Mouse (Mus musculus) hindbrain, embryonic 11.5 days (tissue): Measurements from ENCODE around the gene Abca3. TPM values are rescaled to one million over a fixed set of nuclear protein-coding genes. Genes with fewer than 3 reads are reported as not detected.

Source experiments
- ATAC-seq: fragments of 200-750 bp; cut with Nextera tagmentation; 2 replicates; pipeline ENCODE4 v1.8.0; 2017; ENCODE audit warnings: mild to moderate bottlenecking, moderate TSS enrichment, moderate library complexity; ENCODE audit not compliant: low FRiP score
- DNase-seq: peaks from one replicate; pipeline ENCODE4 v3.0.0-alpha.2; 2015; ENCODE audit warnings: low spot score
- H3K27ac ChIP-seq: fragments of 300-500 bp; sonication (generic); 2 replicates; pipeline ENCODE4 v1.5.1; 2014; ENCODE audit warnings: mild to moderate bottlenecking, low read depth, low read length
- H3K27me3 ChIP-seq: fragments of 300-500 bp; sonication (generic); 2 replicates; pipeline ENCODE4 v1.6.1; 2014; ENCODE audit warnings: mild to moderate bottlenecking, low read length, moderate library complexity, mixed read lengths; ENCODE audit not compliant: control insufficient read depth, insufficient read depth
- H3K36me3 ChIP-seq: fragments of 300-500 bp; sonication (generic); 2 replicates; pipeline ENCODE4 v1.6.1; 2014; ENCODE audit warnings: mild to moderate bottlenecking, low read length, moderate library complexity, mixed read lengths; ENCODE audit not compliant: control insufficient read depth, insufficient read depth
- H3K4me1 ChIP-seq: fragments of 300-500 bp; sonication (generic); replicated peaks from 2 replicates; pipeline ENCODE4 v1.6.1; 2014; ENCODE audit warnings: low read length, mixed read lengths; ENCODE audit not compliant: control insufficient read depth, insufficient read depth
- H3K4me2 ChIP-seq: fragments of 300-500 bp; sonication (generic); replicated peaks from 2 replicates; pipeline ENCODE4 v1.6.1; 2014; ENCODE audit warnings: mild to moderate bottlenecking, low read depth, low read length
- H3K4me3 ChIP-seq: fragments of 300-500 bp; sonication (generic); 2 replicates; pipeline ENCODE4 v1.5.1; 2014; ENCODE audit warnings: low read depth, low read length
- H3K9ac ChIP-seq: fragments of 300-500 bp; sonication (generic); 2 replicates; pipeline ENCODE4 v1.6.1; 2014; ENCODE audit warnings: low read depth, low read length
- H3K9me3 ChIP-seq: fragments of 300-500 bp; sonication (generic); 2 replicates; pipeline ENCODE4 v1.6.1; 2016; ENCODE audit warnings: low read length; ENCODE audit not compliant: control insufficient read depth
- whole genome bisulfite sequencing: fragments of 180-500 bp; shearing (Covaris S2); extraction: QIAGEN DNeasy Blood & Tissue Kit; methylation state at CpG from one replicate; pipeline ENCODE4 v1.1.7; 2014; 5-methylcytosine and 5-hydroxymethylcytosine counted together
- polyA plus RNA-seq: library from polyadenylated mRNA; unstranded; fragments of >200 nt; fragmentation: Nextera tagmentation; extraction: Ambion mirVana; gene quantifications from 2 replicates; pipeline ENCODE4 v1.2.1, GENCODE M21; 2014

Abca3 gene
- polyA plus RNA-seq, 1 experiment from 2014 or later: 14.1 TPM

GRCm38 (mm10) chr17:24350926-24351759, 607 bp upstream of the Abca3 start, which contains the start of gene Abca17:
TSS of gene Abca17 (minus strand) at chr17:24351068.
- peak within 1 kb of the TSS; percentile 92 for H3K4me2 ChIP-seq
- H3K9ac ChIP-seq: peak within 1 kb of the TSS; percentile 78
- WGBS: 4% methylated on average over 42 of the region's 42 CpGs
- no peaks in the 10 kb centered on the region for H3K9me3 ChIP-seq
- H3K27ac ChIP-seq: 0 out of 2 replicates have a peak within 1 kb of the TSS, but pooled peaks have one; percentile 59
- H3K4me3 ChIP-seq: peak within 1 kb of the TSS; percentile 74
- no peaks in the 10 kb centered on the region for H3K36me3 ChIP-seq
- H3K4me1 ChIP-seq: peaks cover 3% of the 10 kb centered on the region; the same call in 1 of the 2 replicates
- peak; percentile 28 for ATAC-seq
- H3K27me3 ChIP-seq: peaks cover 12% of the 10 kb centered on the region
- peak; percentile 33 for DNase-seq

- ATAC-seq (peak; percentile 56; the same call in 1 of the 2 replicates), DNase-seq (peak; percentile 61)
- Histone ChIP-seq H3K9ac (peak overlapping the region; percentile 78), H3K27me3 (peaks cover 12% of the 10 kb centered on the region), H3K27ac (peak overlapping the region; percentile 59; the same call in 1 of the 2 replicates), H3K4me1 (peaks cover 3% of the 10 kb centered on the region; the same call in 1 of the 2 replicates), H3K4me3 (peak overlapping the region; percentile 74), H3K4me2 (peak overlapping the region; percentile 92), H3K9me3 (no peaks in the 10 kb centered on the region), H3K36me3 (no peaks in the 10 kb centered on the region)
- 2% methylated on average over 36 of the region's 36 CpGs for WGBS
Observed at GRCm38 (mm10) chr17:24352370-24353194, 832 bp downstream of the Abca3 start.

- no peak overlapping the region for H3K4me3 ChIP-seq
- H3K36me3 ChIP-seq: no peaks in the 10 kb centered on the region
- 83% methylated on average over 3 of the region's 3 CpGs for WGBS
Observed at GRCm38 (mm10) chr17:24353960-24354359, 2.2 kb downstream of the Abca3 start.

GRCm38 (mm10) chr17:24355284-24355683, 3.5 kb downstream of the Abca3 start:
- ATAC-seq: no peak

More at GRCm38 (mm10) chr17:24353960-24354359, 2.2 kb downstream of the Abca3 start:
- Histone ChIP-seq H3K9me3 (no peaks in the 10 kb centered on the region), H3K27me3 (peaks cover 12% of the 10 kb centered on the region), H3K27ac (no peak overlapping the region), H3K4me2 (no peak overlapping the region), H3K4me1 (peaks cover 3% of the 10 kb centered on the region; the same call in 1 of the 2 replicates), H3K9ac (no peak overlapping the region)
- DNase-seq (no peak), ATAC-seq (no peak)

GRCm38 (mm10) chr17:24359006-24359405, 7.3 kb downstream of the Abca3 start:
- Histone ChIP-seq H3K36me3 (no peaks in the 10 kb centered on the region), H3K4me2 (no peak overlapping the region), H3K4me1 (no peaks in the 10 kb centered on the region), H3K9me3 (no peaks in the 10 kb centered on the region), H3K27me3 (no peaks in the 10 kb centered on the region), H3K4me3 (no peak overlapping the region), H3K9ac (no peak overlapping the region), H3K27ac (no peak overlapping the region)
- DNase-seq (no peak), ATAC-seq (no peak)
- WGBS: 94% methylated on average over 8 of the region's 8 CpGs

More at GRCm38 (mm10) chr17:24355284-24355683, 3.5 kb downstream of the Abca3 start:
- H3K4me3 ChIP-seq: no peak overlapping the region
- peaks cover 3% of the 10 kb centered on the region; the same call in 1 of the 2 replicates for H3K4me1 ChIP-seq
- no peaks in the 10 kb centered on the region for H3K9me3 ChIP-seq
- H3K36me3 ChIP-seq: no peaks in the 10 kb centered on the region
- H3K9ac ChIP-seq: no peak overlapping the region
- no peak overlapping the region for H3K27ac ChIP-seq
- no peak overlapping the region for H3K4me2 ChIP-seq
- WGBS: 89% methylated on average over 8 of the region's 8 CpGs
- no peak for DNase-seq
- H3K27me3 ChIP-seq: peaks cover 8% of the 10 kb centered on the region; the same call in 1 of the 2 replicates

DNA sequence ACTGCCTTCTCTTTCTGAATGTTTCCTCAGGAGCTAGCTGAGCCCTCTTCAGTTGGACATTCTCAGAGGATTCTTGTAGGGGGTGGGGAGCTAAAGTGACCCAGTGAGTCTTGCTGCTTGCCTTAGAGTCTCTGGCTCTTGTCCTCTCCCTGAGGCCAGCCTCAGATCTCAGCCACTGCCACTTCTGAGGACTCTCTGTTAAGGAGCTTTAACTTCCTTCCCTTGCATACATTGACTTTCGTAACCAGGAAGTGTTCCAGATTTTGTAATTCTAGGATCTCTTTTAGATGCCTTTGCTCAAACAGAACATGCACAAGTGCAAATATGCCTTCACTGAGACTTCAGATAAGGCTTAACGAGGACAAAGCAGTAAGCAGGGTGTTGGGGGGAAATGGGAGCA, 8.2 kb downstream of the Abca3 start:
- no peak overlapping the region for H3K4me3 ChIP-seq
- no peaks in the 10 kb centered on the region for H3K4me1 ChIP-seq
- DNase-seq (no peak), ATAC-seq (no peak)
- no peak overlapping the region for H3K27ac ChIP-seq
- 82% methylated on average over 2 of the region's 2 CpGs for WGBS
- no peaks in the 10 kb centered on the region for H3K27me3 ChIP-seq
- H3K36me3 ChIP-seq: no peaks in the 10 kb centered on the region
- no peak overlapping the region for H3K4me2 ChIP-seq
- H3K9me3 ChIP-seq: no peaks in the 10 kb centered on the region
- no peak overlapping the region for H3K9ac ChIP-seq

- Histone ChIP-seq H3K9ac (no peak overlapping the region), H3K4me2 (no peak overlapping the region), H3K9me3 (no peaks in the 10 kb centered on the region), H3K4me3 (no peak overlapping the region), H3K27ac (no peak overlapping the region), H3K4me1 (no peaks in the 10 kb centered on the region), H3K36me3 (no peaks in the 10 kb centered on the region), H3K27me3 (no peaks in the 10 kb centered on the region)
- DNase-seq: no peak
- WGBS: 85% methylated on average over 8 of the region's 8 CpGs
- ATAC-seq: no peak
Observed at GRCm38 (mm10) chr17:24360841-24361240, 9.1 kb downstream of the Abca3 start.

DNA sequence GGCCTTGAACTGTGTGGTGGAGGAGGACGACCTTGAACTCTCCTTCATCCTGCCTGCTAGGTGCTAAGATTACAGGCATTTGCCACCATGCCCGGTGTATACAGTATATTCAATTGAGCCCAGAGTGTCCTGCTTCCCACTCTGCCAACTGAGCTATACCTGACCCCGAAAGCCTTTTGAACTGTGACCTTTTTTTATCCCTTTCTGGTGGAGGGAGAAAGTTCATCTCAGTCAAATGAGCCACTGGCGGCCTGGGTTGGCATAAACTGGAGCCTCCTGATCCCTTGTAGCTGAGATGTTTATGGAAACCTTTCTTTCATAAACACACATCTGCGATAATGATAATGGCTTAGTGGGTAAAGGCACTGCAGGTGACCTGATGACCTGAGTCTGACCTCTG, 9.5 kb downstream of the Abca3 start:
- 86% methylated on average over 5 of the region's 5 CpGs for WGBS
- no peak overlapping the region for H3K4me3 ChIP-seq
- no peaks in the 10 kb centered on the region for H3K4me1 ChIP-seq

More for the DNA sequence above, 9.5 kb downstream of the Abca3 start:
- Histone ChIP-seq H3K9me3 (no peaks in the 10 kb centered on the region), H3K4me2 (no peak overlapping the region), H3K9ac (no peak overlapping the region), H3K27me3 (no peaks in the 10 kb centered on the region), H3K27ac (no peak overlapping the region), H3K36me3 (no peaks in the 10 kb centered on the region)
- ATAC-seq (no peak), DNase-seq (no peak)
